Mouse (Mus musculus) G1E (cell line): ENCODE results near the gene Arhgef10l.

ENCODE experiments used
- CTCF ChIP-seq: IDR thresholded peaks from 2 replicates; pipeline ENCODE4 v1.5.1; 2012; ENCODE audit warnings: low read depth, low read length, inconsistent platforms, mixed read lengths
- GATA1 ChIP-seq: IDR thresholded peaks from 2 replicates; pipeline ENCODE4 v1.6.1; 2012; ENCODE audit warnings: borderline replicate concordance, low read length, inconsistent platforms, mixed read lengths
- POLR2AphosphoS5 ChIP-seq: IDR thresholded peaks from 2 replicates; pipeline ENCODE4 v1.6.1; 2012; ENCODE audit warnings: low read depth, low read length, inconsistent platforms; ENCODE audit not compliant: insufficient replicate concordance
- TAL1 ChIP-seq: conservative IDR thresholded peaks from 2 replicates; pipeline ENCODE4 v1.6.1; 2012; ENCODE audit warnings: low read depth, low read length, inconsistent platforms, mixed read lengths

- TF ChIP-seq CTCF: no peak
- TF ChIP-seq POLR2AphosphoS5: no peak
- TF ChIP-seq TAL1: no peak
- no peak for TF ChIP-seq GATA1
Observed at GRCm38 (mm10) chr4:140525674-140526177, 140.1 kb downstream of the Arhgef10l start.
